Mouse (Mus musculus) fat pad, adult 2 months (tissue): ENCODE results near the gene Tmem150b.
A peak's percentile ranks its signal among the peaks of the same experiment; 100 is the strongest.

Experiments
- DNase-seq: peaks from one replicate; pipeline ENCODE4 v3.0.0-alpha.2; 2011; ENCODE audit warnings: low read depth, low spot score; ENCODE audit errors: extremely low read depth

The Tmem150b gene

GRCm38 (mm10) chr7:4725169-4725568, at the start of gene Tmem150b:
TSS of gene Tmem150b (minus strand) at chr7:4725249.
- DNase-seq, result no peak

GRCm38 (mm10) chr7:4771202-4771601, 46.2 kb upstream of the Tmem150b start, which contains the start of gene Fam71e2:
TSS of gene Fam71e2 (minus strand) at chr7:4771302.
- no peak for DNase-seq

GRCm38 (mm10) chr7:4764946-4765710, 40.1 kb upstream of the Tmem150b start:
- DNase-seq, result no peak

GRCm38 (mm10) chr7:4759670-4760069, 34.6 kb upstream of the Tmem150b start:
- DNase-seq, result no peak

DNA sequence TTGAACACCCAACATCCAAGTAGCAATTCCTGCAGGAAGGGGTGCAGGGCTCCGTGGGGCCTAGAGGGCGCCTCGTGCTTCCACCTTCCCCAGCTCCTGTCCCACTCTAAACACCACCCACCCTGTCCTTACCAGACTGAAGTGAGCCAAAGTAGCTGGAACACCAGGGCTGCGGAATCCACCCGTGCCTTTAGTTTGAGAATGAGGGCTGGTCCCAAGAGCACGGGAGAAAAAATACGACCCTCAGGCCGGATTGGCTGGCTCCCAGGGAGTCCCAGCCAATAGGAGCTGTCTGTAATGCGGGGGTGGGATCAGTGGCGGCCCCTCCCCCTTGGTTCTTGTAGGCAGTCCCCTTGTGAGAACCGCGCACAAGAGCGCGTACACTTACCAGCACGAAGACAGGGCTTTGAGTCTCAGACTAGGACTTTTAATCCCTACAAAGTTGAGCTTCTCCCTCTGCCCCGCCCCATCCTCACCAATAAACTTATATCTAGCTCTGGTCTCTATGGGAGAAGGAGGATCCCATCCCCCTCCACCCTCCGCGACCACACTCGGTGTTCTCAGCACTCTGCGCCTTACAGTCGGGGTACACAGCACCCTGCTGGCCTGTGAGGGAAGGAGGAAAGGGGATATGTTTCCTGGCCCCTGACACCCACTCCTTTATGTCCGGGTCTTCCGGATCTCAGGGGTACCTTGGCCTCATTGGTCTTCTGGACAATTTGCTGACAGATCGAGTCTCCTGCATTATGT, 27.9 kb upstream of the Tmem150b start, which contains the start of gene Cox6b2:
TSS of gene Cox6b2 (minus strand) at position 274 of the 750 bp plus-strand sequence.
- DNase-seq, result no peak

DNA sequence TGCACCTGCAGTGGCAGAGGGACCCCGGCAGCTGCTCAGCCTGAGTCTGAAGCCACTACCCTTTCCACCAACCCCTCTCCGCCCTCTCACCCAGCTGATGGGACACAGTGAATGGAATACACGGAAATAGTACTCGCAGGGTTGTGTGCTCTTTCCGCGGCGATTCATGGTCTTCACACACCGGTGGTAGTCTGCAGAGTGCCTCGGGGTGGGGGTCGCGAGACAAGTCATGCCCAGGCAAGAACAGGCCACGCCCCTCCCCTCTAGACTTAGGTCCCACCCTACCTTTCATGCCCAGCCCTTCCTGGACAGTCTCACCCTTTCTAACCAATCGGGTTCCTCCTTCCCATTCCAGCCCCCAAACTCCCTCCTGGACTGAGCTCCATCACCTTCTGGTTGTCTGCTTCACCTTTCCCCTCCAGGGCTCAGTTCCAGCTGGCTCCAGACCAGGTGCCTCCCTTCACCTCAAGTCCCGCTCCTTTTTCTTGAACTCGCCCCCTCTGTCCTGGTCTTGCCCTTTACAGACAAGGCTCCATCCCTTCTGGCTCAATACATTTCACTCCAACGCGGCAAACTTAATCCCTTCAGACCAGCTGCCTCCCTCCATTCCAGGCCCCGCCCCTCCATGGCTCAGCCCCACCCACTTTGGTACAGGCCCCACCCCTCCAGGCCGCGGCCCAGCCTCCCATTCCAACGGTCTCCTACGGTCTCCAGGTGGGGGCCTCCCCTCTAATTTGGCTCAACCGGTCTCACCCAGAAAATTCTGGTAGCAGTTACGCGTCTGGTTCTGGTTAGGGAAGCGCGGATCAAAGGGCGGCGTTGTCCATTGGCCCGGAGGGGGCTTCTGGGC, 27.1 kb upstream of the Tmem150b start:
- no peak for DNase-seq

GRCm38 (mm10) chr7:4749169-4749568, 24.1 kb upstream of the Tmem150b start:
- no peak for DNase-seq

DNA sequence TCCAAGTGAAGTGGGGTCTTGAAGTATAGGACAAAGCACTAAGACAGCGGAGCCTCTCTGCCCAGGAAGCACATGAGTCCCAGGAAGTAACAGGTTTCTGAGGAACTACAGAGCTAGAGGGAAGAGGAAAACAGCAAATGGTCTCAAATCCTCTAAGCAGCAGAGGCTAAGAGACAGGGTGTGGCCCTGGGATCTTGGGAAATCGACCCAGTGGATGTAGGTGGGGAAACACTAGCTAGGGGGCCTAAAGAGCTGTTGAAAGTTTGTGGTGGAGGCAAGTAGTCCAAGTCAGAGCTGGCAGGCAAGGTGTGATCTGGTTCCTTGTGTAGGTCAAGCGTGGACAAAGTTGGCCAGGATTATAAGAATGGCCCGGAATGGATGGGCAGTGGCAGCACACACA, 23.3 kb upstream of the Tmem150b start:
- DNase-seq, result no peak

GRCm38 (mm10) chr7:4747156-4747899, 22.3 kb upstream of the Tmem150b start:
- no peak for DNase-seq

GRCm38 (mm10) chr7:4746326-4746980, 21.4 kb upstream of the Tmem150b start:
- no peak for DNase-seq

- no peak for DNase-seq
These were observed 19.8 kb upstream of the Tmem150b start for GRCm38 (mm10) chr7:4744886-4745285.

DNA sequence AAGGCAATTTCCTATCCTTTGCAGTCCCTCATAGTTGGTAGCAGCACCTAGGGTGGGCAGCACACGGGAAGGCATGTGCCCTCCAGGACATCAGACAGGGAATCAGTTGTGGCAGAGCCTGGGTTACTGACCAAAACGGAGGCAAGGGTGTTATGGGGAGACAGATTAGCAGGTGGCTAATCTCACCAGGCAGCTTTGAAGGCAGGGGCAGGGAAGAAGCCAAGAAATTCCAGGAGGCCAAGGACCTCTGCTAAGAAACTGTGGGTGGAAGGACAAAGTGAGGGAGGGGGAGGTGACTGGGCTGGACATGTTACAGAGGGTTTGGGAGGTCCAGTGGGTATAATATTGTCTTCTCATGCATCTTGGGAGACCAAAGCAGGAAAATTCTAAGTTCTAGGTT, 18.3 kb upstream of the Tmem150b start:
- no peak for DNase-seq

- DNase-seq, result no peak
These were observed 17.4 kb upstream of the Tmem150b start for GRCm38 (mm10) chr7:4742482-4742819.

- DNase-seq, result no peak
These were observed 16.8 kb upstream of the Tmem150b start for GRCm38 (mm10) chr7:4741672-4742481.

- DNase-seq, result no peak
These were observed 16.1 kb upstream of the Tmem150b start for GRCm38 (mm10) chr7:4741151-4741550.

DNA sequence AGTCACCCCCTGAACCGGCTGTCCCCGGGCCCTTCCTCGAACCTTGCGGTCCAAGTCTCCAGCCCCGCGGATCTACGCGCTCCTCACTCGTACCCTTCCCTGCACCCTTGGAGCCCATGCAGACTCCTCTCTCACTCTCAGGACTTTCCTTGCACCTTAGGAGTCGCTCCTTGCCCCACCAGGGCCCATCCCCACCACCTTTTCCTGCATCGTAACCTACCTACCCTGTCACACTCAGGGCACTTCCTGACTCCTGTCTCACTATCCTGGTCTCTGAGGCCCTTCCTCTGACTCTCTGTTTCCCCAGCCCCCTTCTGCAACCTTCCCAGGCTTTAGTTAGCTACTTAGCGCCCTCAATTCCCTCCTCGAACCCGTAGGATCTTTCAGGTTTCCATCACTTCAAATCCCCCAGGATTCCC, 15.3 kb upstream of the Tmem150b start:
- DNase-seq, result no peak

GRCm38 (mm10) chr7:4739544-4740275, 14.7 kb upstream of the Tmem150b start, which contains the start of gene Kmt5c:
TSS of gene Kmt5c (plus strand) at chr7:4740115.
- peak; percentile 100 for DNase-seq

GRCm38 (mm10) chr7:4739041-4739543, 14.0 kb upstream of the Tmem150b start:
- DNase-seq, result no peak
